Mouse (Mus musculus) gastrocnemius, postnatal 10 days (tissue): Measurements from ENCODE around the gene Grip1. TPM values are rescaled to one million over a fixed set of nuclear protein-coding genes. Genes with fewer than 3 reads are reported as not detected.

Source experiments
- DNase-seq: peaks from one replicate; pipeline ENCODE4 v3.0.0; 2021; ENCODE audit warnings: mixed read lengths
- long read RNA-seq, 2 experiments: library from polyadenylated mRNA; stranded (forward); transcript quantifications; one replicate each; pipeline ENCODE4 v2.0.0; 2021
- total RNA-seq, 2 experiments: library from RNA; stranded (reverse); gene quantifications; 2 replicates each; pipeline ENCODE4 v1.2.3; 2021

The Grip1 gene
- under 1 TPM; 0.61 to 0.88 TPM for total RNA-seq
- long read RNA-seq, experiment 1, partial matches to known transcripts, result 1 of 1 reads
- long read RNA-seq, experiment 1, other reads (novel, unspliced or antisense), result 0 of 1 reads
- long read RNA-seq, experiment 2, result 0 reads

DNA sequence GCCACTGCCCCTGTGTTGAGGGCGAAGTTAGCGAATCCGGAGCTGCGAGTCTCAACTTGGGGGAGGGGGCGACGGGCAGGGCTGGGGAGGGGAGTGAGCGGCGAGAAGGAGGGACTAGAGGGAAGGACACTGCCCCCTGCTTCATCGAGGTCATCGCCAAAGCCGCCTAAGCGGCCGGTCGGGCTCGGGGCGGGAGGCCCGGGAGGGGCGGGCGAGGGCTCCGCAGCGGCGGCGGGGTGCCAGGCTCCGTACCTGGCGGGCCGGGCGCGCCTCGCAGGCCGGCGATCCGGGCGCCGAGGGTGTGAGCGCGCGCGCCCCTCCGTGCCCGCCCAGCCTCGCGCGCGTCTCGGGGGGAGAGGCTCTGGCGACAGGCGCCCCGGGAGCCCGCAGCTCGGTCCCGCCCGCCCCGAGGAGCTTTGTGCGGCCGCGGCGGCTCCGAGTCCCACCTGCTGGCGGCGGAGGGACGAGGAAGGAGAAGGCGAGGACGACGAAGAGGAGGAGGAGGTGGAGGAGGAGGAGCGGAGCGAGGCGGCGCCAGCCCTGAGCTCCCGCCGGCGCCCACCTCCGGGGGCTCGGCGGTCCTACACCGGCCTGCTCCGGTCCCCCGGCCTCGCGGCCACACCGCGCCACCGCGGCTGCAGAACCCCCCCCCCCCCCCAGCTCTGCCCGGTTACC is at the start of gene Grip1:
Gene Grip1, plus strand, starts transcription at position 400 of the 675 bp plus-strand sequence.
- peak; percentile 31 for DNase-seq

DNA sequence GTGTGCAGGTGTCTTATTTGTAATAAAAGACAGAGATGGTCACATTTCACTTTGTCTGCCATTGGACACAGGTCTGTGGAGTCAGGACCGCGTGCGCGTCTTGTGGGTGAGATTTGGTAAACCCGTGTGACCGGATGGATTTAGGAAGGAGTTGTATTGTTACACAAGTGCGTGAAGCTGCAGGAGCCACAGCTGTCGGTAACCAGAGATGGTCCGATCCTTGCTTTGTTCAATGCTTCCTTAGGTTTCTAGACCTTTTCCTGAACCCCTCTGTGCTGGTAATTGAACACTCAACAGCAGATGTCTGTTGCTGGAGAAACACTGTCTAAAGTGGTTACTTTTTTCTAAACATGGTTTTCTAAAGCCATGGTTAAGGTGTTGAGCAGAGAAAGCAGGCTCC is 48.5 kb upstream of the Grip1 start:
- DNase-seq, result no peak

DNA sequence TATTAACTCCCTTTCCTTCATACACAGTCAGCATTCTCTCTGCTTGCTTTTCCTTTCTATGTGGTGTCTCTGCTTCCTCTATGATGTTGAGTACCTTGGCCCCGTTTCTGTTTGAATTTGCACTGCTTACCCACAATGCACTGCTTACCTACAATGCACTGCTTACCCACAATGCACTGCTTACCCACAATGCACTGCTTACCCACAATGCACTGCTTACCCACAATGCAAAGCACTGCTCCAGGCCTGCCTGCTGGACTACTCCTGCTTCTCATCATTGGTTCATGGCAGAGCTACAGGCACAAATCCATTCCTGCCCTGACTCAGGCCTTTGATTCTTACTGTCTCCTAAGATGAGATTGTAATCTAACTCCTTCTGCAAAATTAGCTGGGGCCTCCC is 48.0 kb upstream of the Grip1 start:
- no peak for DNase-seq

DNA sequence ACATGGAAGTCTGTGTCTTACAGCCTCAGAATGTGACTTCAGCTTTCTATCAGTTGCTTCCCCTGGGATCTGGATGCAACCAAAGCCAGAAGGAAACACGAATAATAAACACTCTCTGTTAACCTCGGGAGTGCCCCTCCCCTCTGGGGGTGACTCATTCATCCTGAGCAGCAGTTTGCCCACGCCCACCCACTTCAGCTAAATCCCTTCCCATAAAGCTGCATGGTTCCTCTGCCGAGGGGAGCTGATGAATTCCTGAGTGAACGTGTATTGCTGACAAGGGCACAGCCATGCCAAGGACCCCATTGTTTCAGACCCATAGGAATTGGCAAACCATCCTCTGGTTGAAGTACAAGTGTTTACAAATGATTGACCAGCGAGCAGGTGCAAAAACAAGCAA is 45.3 kb upstream of the Grip1 start:
- DNase-seq, result no peak

DNA sequence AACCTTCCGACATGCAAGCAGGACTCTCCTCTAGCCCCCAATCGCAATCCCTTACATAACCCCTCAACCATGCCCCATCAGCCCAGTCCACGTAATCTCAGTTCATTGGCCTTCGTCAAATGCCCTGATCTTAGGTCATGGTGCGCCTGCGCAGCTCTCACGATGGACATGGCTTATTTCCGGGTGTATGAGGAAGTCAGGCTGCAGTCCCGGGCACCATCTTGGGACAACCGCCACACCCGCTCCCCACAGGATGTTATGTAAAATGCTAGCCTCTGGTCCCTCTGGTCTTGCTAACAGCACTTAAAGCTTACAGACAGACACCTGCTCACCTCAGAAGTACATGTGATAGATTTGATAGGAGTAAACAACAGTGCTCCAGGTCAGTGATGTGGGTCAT is 40.4 kb upstream of the Grip1 start:
- no peak for DNase-seq

DNA sequence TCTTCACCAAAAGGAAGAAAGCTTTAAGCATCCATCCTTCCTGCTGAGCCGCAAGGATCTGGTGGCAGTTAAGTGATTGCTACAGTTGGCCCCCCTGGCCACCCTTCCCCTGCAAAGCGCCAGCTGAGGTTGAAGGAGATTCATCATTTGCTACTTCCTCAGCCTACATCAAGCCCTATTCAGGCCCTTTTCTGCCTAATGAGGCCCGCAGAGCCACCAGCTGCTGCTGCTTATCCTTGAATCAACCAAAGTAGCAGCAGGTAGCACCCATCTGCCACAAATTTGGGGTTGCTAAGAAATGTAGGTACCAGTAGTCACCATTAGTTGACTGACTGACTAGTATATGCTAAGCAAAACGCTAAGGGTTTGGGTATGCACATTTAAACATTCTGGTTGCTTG is 38.5 kb upstream of the Grip1 start:
- DNase-seq, result no peak

DNA sequence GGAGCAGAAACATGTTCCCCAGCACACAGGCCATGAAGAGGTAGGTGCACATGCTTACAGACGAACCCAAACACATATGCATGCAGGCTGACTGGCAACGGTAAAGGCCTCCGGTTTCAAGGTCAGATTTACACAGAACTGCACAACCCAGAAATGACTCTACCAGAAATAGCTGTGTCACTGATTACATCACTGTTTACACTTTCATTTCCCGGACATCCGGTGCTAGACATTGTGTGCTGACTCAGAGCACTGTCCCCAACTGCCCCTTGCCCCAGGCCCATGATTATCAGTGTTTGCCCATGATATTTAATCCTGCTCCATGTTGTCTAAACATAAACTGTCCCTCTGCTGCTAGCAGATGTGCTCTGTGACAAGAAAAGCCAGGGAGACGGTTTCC is 32.2 kb upstream of the Grip1 start:
- DNase-seq, result no peak

DNA sequence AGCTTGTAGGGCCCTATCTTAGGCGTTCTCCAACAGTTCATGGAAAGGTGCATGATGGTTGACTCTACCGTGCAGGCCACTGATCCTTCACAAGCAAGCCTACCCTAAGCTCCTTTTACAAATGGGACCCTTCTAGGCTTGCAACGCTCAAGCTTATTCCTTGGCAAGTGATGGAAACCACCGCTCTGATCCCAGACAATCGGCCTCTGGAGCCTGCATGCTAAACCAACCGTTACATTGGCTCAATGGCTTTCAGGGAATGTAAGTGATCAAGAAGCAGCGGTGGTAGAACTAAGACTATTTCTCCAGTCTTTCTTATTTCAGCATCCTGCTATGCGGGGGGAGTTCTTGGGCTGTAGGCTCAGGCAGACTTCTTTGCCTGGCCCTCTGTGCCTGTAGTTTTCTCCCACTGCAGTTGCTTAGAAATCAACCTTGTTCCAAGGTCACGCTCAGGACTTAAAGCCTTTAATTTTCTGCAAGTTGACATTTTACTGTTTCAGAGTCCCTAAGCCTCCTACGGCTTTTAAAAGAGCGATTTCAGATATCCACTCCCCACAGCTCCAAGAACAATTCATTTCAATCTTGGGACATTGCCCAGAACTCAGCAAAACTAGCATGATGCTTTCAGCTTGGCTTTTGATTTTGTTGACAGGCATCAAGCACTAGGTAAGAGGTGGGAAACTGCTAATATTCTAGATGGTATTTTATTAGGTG is 29.7 kb upstream of the Grip1 start:
- no peak for DNase-seq

DNA sequence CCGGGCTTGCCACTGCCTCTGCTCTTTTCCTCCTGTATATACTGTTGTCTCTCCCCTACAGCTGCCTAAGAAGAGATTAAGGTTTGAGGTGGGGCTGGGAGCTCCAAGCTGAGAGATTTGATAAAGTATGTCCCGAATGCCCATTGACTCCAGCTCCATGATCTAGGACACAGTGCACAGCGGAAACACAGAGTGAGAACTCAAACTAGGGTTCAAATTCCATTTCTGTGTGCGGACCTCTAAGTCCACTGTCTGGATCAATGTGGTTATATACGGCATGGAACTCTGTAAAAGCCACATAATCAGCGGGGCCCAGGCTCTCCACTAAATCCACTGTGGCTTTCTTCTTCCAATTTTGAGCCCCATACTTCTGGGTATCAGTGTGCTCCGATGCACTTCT is 26.0 kb upstream of the Grip1 start:
- DNase-seq, result no peak

DNA sequence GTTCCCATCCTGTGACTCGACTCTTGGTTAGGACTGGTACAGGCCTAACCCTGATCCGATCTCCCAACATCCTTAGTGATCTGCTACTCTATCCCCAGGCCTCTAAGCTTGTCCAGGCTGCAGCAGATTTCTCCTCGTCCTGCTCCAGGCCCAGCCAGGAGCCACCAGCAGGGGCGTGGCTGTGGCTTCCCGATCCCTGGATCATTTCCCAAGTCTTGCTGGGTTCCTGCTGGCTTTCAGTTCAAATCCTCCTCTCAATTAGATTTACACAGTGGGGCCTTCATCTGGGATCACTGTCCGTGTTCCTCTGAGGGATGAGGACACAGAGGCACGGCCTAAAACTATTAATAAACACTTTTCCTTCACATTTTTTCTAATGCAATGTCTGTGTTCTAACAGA is 25.5 kb upstream of the Grip1 start:
- DNase-seq, result no peak

DNA sequence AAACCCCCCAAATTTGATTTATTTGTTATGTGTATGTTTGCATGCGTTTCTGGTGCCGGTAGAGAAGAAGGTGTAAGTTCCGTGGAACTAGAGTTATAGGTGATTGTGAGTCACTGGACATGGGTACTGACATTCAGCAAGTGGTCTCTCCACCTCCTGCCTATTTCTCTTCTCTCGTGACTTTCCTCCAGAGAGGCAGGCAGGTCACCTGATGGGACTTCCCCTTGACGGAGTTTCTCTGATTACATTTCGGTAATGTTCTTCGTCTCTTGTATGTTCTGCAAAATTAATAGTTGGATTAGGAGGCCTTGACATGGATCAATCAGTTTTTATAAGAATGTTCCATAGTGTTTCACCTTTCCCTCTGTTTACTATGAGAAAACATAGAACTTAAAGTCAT is 23.4 kb upstream of the Grip1 start:
- DNase-seq, result no peak

DNA sequence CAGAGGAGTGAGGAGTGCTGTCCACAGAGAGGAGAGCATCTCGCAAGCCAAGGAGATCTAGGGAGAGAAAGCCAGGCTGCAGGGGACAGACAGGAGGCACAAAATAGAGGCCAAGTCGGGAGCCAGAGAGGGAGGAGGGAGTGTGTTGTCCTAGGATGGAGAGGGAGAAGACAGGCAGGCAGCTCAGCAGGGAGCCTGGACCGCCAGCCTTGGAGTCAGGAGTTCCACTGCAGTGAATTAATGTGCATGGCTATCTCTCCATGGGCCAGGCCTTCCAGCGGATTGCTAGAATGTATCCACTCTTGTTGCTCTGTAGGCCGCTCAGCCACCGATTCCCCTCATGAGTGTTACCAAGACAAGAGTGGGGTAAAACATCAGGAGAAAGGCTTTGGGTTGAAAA is 21.8 kb upstream of the Grip1 start:
- DNase-seq, result no peak

DNA sequence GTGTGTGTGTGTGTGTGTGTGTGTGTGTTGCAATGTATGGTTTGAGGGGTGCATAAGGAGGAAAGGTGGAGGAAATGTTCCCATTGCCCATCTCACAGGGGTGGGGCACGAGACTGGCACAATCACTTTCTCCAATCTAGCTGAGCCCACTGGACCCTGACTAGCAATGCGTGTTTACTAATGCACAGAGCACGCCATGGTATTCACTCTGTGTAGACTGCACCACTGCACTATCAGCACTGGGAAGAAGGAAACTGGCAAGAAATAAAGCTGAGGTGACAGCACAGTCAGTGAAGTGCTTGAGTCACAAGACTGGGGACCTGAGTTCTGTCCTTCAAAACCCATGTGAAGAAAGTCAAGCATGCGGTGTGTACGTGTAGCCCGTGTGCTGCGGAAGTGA is 17.8 kb upstream of the Grip1 start:
- DNase-seq, result no peak

DNA sequence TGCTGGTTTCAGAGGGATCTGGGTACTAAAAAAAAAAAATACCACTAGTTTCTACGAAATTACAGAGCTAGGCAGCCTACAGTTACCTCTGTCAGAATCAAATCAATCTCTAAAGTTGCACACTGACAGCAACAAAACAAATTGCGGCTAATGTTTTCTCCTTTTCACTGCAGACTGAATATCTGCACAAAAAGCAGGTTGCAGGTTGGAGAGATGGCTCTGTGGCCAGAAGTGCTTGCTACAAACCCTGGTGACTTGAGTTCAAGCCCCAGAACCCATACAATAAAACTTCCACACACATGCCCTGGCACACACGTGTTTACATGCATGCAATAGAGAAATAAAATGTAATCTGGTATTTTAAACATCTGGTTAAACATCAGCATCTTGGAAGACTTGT is 16.3 kb upstream of the Grip1 start:
- no peak for DNase-seq

DNA sequence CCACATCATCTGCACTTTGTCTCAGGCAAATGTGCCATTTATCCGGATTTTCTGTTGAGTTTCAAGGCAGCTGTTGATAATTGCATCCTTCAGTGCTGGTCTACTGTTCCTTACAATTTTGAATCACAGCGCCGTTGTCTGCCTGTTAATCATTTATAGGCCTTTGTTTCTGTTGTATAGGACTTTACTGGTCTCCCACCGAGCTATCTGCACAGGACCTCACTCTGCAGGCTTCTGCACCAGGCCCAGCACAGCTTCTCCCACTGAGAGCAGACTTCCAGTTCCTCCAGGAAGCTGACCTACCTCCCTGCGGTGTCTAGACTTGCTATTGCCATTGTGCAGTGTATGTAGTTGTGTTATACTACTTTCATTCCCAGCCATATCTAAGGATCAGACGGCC is 11.9 kb upstream of the Grip1 start:
- no peak for DNase-seq

DNA sequence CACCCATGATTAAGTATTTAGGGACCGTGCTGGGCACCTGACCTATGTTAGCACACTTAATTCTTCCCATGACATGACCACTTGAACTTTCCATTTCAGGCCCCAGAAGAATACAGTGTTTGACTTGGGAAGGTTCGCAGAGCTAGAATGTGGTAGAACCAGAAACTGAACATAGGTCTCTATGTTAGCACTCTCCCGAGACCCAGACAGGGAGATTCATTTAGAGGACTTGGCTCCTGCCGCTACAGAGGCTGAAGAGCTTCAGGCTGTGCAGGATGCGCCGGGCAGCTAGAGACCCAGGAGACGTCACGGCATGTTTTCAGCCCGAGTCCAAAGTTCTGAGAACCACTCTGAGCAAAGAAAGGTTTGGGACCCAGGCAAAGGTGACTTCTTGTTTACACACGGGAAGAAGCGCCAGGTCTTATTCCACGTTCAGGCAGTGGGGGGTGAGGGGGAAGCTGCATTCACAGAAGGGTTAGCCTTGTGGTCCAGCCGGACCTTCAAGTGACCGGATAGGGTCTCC is 6.2 kb upstream of the Grip1 start:
- DNase-seq, result no peak

DNA sequence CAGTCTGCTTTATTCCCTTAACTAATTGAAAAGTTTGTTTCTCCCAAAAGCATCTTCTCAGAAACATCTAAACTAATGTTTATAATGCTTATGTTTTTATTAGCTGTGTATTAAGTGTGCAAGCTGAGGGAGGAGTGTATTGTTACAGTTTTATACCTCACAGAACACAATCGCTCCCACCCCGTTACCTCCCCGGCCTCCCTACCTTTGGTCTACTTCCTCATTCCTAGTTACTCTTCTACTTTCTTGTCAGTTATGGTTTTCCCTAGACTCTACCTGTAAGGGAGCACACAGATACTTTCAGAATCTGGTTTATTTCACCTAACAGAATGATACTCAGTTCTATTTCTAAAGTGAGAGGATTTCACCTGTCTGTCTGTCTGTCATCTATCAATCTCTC is 5.7 kb upstream of the Grip1 start:
- DNase-seq, result no peak

DNA sequence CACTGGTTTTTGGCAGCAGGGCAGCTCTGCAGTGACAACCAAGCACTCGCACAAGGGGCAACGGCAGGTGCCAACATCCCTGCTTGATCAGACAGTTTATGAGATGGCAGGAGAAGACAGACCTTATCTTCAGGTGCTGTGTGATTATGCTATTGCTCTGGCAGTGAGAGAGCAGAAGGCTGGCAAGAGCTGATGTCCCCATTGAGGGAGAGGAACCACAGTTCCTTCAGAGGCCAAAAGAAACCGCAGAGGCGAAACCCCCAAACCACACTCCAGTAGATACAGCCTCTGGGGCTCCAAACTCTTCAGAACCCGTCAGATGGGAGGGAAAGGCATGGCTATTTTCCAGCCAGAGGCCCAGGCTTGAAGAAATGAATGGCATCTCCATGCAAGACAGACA is 932 bp upstream of the Grip1 start:
- no peak for DNase-seq

DNA sequence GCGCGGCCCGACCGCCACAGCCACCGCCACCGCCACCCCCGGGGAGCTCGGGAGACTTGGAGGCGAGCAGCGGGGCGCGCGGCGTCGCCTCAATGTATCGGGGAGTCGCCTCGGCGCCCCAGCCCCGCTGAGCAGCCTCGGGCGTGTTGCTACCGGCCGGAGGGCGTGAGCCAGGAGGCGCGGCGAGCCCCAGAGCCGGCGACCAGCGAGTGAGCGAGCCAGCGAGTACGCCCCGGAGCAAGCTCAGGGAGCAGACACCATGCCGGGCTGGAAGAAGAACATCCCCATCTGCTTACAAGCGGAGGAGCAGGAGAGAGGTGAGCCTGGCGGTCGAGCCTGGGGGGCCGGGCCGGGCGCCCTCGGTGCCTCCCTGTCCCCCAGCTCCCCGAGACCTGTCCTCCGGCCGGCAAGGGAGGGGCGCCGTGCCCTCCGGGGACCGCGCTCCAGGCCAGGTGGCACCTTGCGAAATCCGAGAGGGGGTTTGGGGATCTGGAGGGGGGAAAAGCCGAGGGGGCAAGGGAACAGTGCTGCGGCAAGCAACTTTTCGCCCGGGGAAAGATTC is 557 bp downstream of the Grip1 start:
- DNase-seq, result peak; percentile 43

DNA sequence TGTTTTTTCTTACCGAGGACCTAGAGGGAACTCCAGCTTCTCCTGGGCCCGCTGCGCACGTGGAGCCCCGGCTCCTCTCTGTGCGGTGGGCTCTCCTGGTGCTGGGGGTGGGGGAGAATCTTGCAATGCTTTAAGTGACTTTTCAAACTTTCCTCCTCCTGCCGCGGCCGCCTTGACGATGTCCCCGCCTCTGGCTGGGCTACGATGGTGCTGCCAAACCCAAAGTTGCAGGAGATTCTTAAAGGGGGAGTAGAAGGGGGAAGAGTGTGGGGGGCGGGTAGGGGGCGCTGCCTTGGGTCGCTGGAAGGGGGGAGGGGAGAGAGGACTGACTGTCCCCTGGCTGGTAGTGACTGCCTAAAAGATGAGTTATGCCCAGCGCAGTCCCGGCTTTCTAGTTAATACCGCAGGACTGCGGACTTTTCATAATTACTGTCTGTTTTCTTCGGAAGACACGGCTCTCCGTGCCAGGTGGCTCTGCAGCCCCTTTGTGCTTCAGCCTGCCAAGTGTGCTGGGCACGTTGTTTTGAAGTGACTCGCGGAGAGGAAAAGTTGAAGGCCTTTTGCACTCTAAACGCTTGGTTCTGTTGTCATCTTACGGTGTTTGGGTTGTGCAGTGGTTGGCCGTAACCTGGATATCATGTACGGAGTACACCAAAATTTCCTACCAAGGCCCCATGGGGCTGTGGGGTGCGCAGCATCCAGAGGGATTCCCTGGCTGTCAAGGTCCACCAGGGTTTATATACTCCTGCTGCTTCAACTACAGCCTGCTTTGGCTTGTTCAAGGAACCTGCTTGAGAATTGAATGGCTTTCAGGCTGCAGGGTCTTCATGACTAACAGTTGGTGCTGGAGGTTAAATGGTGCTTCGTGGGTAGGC is 1.3 kb downstream of the Grip1 start:
- DNase-seq, result peak; percentile 18

DNA sequence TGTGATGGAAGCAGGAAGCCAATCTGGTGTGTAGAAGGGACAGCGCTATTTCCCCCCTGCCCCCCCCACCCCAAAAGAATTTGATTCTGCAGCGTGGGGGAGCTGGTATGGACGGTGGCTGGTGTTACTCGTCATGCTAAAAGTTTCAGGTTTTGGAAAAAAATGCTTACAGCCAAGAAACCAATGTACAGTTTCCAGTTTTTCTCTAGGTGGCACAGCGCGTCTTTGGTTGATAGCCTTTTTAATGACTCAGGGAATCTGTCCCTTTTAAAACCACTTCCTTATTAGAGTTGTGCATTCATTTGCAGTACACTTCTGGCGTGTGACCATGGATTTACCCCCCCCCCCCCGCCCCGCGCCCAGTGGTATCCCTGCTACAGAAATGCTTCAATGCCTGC is 1.9 kb downstream of the Grip1 start:
- DNase-seq, result no peak

DNA sequence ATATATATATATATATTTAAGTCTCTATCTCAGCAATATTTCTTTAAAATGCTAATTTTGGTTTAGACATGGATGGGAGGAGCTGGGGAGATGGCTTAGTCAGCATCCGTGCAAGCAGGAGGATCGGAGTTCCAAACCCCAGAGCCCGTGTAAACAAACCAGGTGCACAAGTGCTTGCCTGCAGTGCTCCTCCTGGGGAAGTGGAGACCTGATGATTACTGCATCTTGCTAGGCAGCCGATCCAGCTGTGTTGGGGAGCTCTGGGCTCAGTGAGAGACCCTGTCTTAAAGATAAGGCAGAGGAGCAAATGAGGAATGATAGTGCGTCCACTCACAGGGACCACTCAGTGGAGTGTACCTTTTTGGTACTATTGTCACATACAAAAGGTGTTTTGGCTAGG is 3.5 kb downstream of the Grip1 start:
- no peak for DNase-seq

DNA sequence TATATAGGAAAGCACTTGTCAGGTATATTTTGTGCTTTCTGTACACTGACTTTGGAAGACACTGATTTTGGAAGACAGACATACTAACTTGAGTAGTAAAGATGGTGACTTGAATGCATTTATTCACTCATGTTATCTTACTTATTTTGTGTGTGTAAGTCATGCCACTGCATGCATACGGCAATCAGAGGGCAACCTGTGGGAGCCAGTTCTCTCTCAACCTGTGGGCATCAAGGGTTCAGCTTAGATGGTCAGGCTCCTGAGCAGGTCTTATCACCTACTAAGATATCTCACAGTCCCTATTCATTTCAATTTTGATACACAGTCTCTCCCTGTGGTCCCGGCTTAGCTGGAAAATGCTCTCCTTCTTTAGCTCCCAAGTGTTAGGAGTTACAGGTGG is 5.4 kb downstream of the Grip1 start:
- no peak for DNase-seq
